Mouse (Mus musculus) liver, embryonic 14.5 days (tissue): Measurements from ENCODE around the gene Vstm4. TPM values are rescaled to one million over a fixed set of nuclear protein-coding genes. Genes with fewer than 3 reads are reported as not detected.

Experiments
- ATAC-seq: fragments of 200-750 bp; cut with Nextera tagmentation; 2 replicates; pipeline ENCODE4 v1.8.0; 2017; ENCODE audit warnings: moderate number of reproducible peaks, mild to moderate bottlenecking, moderate library complexity; ENCODE audit not compliant: insufficient read depth
- DNase-seq, 3 experiments: peaks; one replicate each; pipeline ENCODE4 v3.0.0-alpha.2; 2012 to 2013; ENCODE audit warnings: low read depth in 3 of 3, low spot score in 3 of 3
- H3K27ac ChIP-seq: fragments of 300-500 bp; sonication (generic); 2 replicates; pipeline ENCODE4 v1.5.1; 2014; ENCODE audit warnings: moderate library complexity, mild to moderate bottlenecking, control low read depth, inconsistent platforms
- H3K27me3 ChIP-seq: fragments of 300-500 bp; sonication (generic); 2 replicates; pipeline ENCODE4 v1.6.1; 2014; ENCODE audit warnings: mild to moderate bottlenecking, low read length, moderate library complexity; ENCODE audit not compliant: control insufficient read depth, insufficient read depth
- H3K36me3 ChIP-seq: fragments of 300-500 bp; sonication (generic); replicated peaks from 2 replicates; pipeline ENCODE4 v1.6.1; 2014; ENCODE audit warnings: low read depth; ENCODE audit not compliant: control insufficient read depth, insufficient read depth
- H3K4me1 ChIP-seq, 2 experiments: fragments of 200-500 bp in 1 of 2; fragments of 300-500 bp in 1 of 2; sonication (generic) in 1 of 2; replicated peaks; 2 replicates each; pipeline ENCODE4 v1.6.1; 2012 to 2014; ENCODE audit warnings: antibody characterized with exemption in 1 of 2, inconsistent platforms in 1 of 2, low read length in 1 of 2; ENCODE audit not compliant: control insufficient read depth in 2 of 2, insufficient read depth in 2 of 2
- H3K4me2 ChIP-seq: fragments of 300-500 bp; sonication (generic); 2 replicates; pipeline ENCODE4 v1.6.1; 2014; ENCODE audit warnings: low read depth, mild to moderate bottlenecking, control low read depth, moderate library complexity
- H3K4me3 ChIP-seq, 2 experiments: fragments of 200-500 bp in 1 of 2; fragments of 300-500 bp in 1 of 2; sonication (generic) in 1 of 2; 2 replicates each; pipeline ENCODE4 v1.5.1; 2012 to 2014; ENCODE audit warnings: low read depth in 2 of 2, low read length in 2 of 2, mild to moderate bottlenecking in 2 of 2, control low read depth in 1 of 2, inconsistent platforms in 1 of 2, moderate library complexity in 1 of 2; ENCODE audit not compliant: insufficient read depth in 1 of 2
- H3K9ac ChIP-seq: fragments of 300-500 bp; sonication (generic); replicated peaks from 2 replicates; pipeline ENCODE4 v1.6.1; 2014; ENCODE audit warnings: mild to moderate bottlenecking, control low read depth, moderate library complexity
- H3K9me3 ChIP-seq: fragments of 300-500 bp; sonication (generic); 2 replicates; pipeline ENCODE4 v1.6.1; 2016; ENCODE audit warnings: low read length, mixed read lengths; ENCODE audit not compliant: control insufficient read depth
- CTCF ChIP-seq: IDR thresholded peaks from 2 replicates; pipeline ENCODE4 v1.5.1; 2016; ENCODE audit warnings: antibody characterized with exemption, low read depth, control low read depth
- EP300 ChIP-seq: IDR thresholded peaks from 2 replicates; pipeline ENCODE4 v1.6.1; 2016; ENCODE audit warnings: antibody characterized with exemption, low read depth
- WGBS: fragments of 180-500 bp; shearing (Covaris S2); extraction: QIAGEN DNeasy Blood & Tissue Kit; methylation state at CpG from one replicate; pipeline ENCODE4 v1.1.7; 2014; ENCODE audit not compliant: insufficient replicate concordance; 5-methylcytosine and 5-hydroxymethylcytosine counted together
- polyA plus RNA-seq, 2 experiments: library from polyadenylated mRNA; depleted of rRNA in 1 of 2; stranded (reverse) in 1 of 2; unstranded in 1 of 2; fragments of >200 nt; fragmentation: Nextera tagmentation in 1 of 2; extraction: Ambion mirVana in 1 of 2; gene quantifications; 2 replicates each; pipeline versions ENCODE4 v1.2.1 to v1.2.3; 2012 to 2014

Gene Vstm4
- polyA plus RNA-seq, 2 experiments: 1.6 to 3.3 TPM

DNA sequence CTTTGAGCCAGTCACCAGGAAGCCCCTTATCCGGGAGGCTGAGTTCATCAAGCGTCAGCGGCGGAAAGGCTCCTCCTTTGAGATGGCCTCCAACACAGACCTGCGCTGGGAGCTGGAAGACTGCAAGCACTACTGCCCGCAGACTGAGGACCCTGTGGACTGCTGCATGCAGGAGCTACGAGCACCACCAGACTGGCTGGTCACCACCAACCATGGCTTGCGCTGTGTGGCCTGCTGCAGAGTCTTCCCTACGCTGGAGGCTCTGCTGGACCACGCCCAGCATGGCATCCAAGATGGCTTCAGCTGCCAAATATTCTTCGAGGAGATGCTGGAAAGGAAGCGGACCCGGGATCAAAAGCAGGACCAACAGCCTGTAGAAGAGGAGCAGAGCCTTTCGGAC lies 21.0 kb upstream of the Vstm4 start:
- Histone ChIP-seq H3K27me3 (no peaks in the 10 kb centered on the region), H3K9me3 (no peaks in the 10 kb centered on the region), H3K27ac (no peak overlapping the region), H3K36me3 (no peaks in the 10 kb centered on the region), H3K4me2 (no peak overlapping the region), H3K9ac (no peak overlapping the region), H3K4me3 (no peak overlapping the region), H3K4me1 (no peaks in the 10 kb centered on the region)
- no peak for ATAC-seq
- 67% methylated on average over 14 of the region's 14 CpGs for WGBS
- TF ChIP-seq CTCF (no peak), EP300 (no peak)
- no peak for DNase-seq

DNA sequence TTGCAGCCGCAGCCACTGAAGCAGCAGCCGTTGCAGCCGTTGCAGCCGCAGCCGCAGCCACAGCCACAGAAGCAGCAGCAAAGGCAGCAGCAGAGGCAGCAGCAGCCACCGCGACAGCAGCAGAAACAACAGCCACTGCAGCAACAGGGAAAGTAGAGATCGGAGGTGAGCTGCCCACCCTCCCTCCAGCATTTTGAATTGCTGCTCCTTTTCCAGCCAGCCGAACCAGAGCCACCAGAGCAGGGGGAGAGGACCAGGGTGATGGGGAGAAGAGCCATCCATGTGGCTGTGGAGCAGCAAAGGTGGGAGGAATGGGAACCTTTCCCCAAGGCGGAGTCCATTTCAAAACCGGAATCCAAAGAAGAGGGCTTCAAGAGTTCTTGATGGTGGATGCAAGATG lies 20.4 kb upstream of the Vstm4 start:
- no peak overlapping the region for H3K9ac ChIP-seq
- no peaks in the 10 kb centered on the region for H3K9me3 ChIP-seq
- ATAC-seq (no peak), DNase-seq (no peak)
- H3K36me3 ChIP-seq: no peaks in the 10 kb centered on the region
- no peaks in the 10 kb centered on the region for H3K27me3 ChIP-seq
- no peak overlapping the region for H3K4me3 ChIP-seq
- no peak overlapping the region for H3K27ac ChIP-seq
- WGBS: 68% methylated on average over 11 of the region's 11 CpGs
- no peak for TF ChIP-seq EP300
- no peak overlapping the region for H3K4me2 ChIP-seq
- H3K4me1 ChIP-seq: no peaks in the 10 kb centered on the region

DNA sequence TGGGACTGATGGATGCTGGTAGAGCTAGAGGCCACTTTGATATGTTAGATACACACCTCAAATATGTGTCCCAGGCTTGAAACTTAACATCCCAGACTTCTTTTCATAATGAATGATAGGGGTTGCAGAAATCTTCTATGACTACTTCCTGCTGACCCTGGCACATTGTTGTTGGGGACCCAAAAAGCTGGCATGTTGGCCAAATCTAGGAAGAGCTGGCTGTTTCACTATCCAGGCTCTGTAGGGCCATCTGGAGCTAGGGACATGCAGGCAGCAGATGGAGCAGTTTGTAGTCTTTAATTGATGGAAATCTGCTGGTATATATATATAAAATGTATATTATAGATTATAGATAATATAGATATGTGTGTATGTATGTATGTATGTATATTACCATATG lies 14.5 kb upstream of the Vstm4 start:
- no peak overlapping the region for H3K4me2 ChIP-seq
- H3K4me3 ChIP-seq: no peak overlapping the region
- no peaks in the 10 kb centered on the region for H3K36me3 ChIP-seq
- no peak overlapping the region for H3K9ac ChIP-seq
- no peak for TF ChIP-seq EP300
- TF ChIP-seq CTCF: no peak
- ATAC-seq (no peak), DNase-seq (no peak)
- H3K4me1 ChIP-seq: no peaks in the 10 kb centered on the region
- no peak overlapping the region for H3K27ac ChIP-seq
- H3K9me3 ChIP-seq: no peaks in the 10 kb centered on the region
- H3K27me3 ChIP-seq: no peaks in the 10 kb centered on the region

DNA sequence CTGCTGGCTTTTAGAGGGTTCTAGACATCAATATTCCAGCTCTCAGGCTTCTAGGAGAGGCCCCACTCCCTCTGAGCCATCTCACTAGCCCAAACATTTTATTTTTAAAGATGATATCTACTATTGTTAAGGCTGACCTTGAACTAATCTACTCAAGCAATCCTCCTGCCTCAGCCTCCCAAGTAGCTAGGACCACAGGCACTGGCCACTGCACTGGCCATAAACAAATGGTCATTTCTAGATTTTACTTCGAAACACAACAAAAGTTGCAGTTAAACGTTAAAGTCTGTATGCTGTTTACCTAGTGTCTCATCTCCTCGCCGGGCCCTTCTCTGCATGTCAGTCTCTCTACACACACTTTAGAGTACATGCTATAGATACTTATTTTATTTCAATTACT lies 2.5 kb upstream of the Vstm4 start:
- Histone ChIP-seq H3K4me2 (no peak overlapping the region), H3K9me3 (no peaks in the 10 kb centered on the region), H3K9ac (no peak overlapping the region), H3K27me3 (peaks cover 18% of the 10 kb centered on the region), H3K36me3 (no peaks in the 10 kb centered on the region), H3K4me3 (no peak overlapping the region), H3K4me1 (0 out of 4 replicates have a peak, but pooled peaks cover 0 to 2% of the 10 kb centered on the region in 2 experiments), H3K27ac (no peak overlapping the region)
- no peak for TF ChIP-seq EP300
- TF ChIP-seq CTCF: no peak
- ATAC-seq (no peak), DNase-seq (no peak)
- 75% methylated on average over 4 of the region's 4 CpGs for WGBS

DNA sequence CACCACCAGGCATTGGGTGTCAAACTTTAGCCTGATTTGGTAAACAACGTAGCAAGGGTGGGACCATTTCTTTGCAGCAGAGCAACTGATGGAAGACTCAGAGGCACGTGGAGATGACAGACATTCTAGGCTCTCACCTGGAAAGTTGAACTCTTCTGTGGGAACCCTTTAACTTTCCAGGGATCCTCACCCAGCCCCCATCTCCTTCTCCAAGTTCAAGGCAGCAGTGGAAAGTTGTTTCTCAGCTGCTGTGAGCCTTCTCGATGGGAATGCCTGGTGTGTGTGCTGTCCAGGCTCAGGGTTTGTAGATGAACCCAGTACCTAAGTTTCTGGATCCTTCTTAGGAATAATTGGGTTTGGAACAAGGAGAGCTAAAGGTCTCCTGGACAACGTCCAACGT lies 310 bp upstream of the Vstm4 start:
- Histone ChIP-seq H3K27ac (no peak overlapping the region), H3K27me3 (peaks cover 18% of the 10 kb centered on the region), H3K9ac (no peak overlapping the region), H3K4me2 (peak overlapping the region; percentile 27), H3K4me1 (peaks cover 0 to 11% of the 10 kb centered on the region in 2 experiments; a peak in 2 of 4 replicates), H3K36me3 (no peaks in the 10 kb centered on the region), H3K4me3 (no peak overlapping the region), H3K9me3 (no peaks in the 10 kb centered on the region)
- WGBS: 34% methylated on average over 5 of the region's 5 CpGs
- DNase-seq: no peak
- no peak for TF ChIP-seq EP300
- TF ChIP-seq CTCF: no peak
- ATAC-seq: no peak
